Mouse (Mus musculus) hindlimb bud, embryonic 11.5 days (tissue): ENCODE results near the gene Klhl13.

ENCODE experiments used
- DNase-seq: peaks from one replicate; pipeline ENCODE4 v3.0.0-alpha.2; 2012; ENCODE audit warnings: low read depth, low spot score; ENCODE audit errors: extremely low spot score

The Klhl13 gene

DNA sequence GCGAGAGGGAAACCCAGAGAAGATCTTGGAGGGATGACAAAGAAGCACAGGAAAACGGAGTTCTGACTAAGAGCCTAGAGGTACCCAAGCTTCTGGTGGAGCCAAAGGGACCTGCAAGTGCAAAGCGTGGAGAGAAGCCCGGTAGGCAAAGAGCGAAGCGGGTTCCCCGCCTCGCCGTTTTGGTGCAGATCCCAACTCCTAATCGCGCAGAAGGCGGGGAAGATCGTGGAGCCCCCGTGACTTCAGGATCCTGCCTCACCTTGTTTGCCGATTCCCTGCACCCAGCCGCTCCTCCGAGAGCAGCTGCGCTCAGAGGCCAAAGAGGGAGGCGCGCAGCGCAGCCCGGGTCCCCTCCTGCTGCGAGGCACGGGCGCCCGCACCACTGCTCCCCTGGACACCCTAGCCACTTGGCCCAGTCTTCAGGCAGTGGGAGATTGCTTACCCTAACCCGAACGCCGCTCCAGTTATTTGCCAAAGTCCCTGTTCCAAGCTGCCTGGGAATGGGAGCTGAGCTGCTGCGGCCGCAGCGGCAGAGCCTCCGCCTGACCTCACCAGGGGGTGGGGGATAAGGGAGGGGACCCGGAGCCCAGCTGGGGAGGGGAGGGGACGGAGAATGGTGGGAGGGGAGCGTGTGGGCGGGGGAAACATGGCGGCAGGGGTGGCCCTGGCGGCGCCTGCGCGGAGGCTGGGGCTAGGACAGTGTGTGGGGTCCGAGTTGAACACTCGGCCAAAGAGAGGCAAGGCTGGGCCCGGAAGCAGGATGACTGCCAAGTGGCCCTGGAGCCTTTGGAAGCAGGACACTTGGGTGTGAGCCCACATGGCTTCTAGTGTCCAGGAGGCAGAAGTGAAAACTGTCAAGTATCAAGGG, at the start of gene Klhl13:
Gene Klhl13, minus strand, starts transcription at position 569 of the 868 bp plus-strand sequence.
- no peak for DNase-seq

GRCm38 (mm10) chrX:23409296-23410149, 44.6 kb upstream of the Klhl13 start:
- no peak for DNase-seq

DNA sequence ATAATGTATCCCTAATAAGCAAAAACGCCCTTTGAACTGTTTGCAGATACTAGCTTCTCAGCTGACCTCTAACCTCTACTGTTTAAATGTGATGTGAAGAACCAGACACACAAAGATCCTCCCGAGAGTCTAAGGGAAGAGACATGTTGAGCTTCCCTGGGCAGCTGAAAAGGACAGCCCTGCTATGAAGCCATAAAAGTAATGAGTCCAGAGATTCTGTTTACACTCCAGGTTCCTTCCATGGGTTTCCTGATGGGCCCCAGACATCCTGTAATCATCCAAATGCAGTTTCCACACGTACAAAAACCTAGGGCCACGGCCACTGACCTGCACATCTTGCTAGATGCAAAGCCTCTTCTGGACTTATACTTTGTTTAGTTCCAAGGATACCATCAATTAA, 23.8 kb upstream of the Klhl13 start:
- no peak for DNase-seq

DNA sequence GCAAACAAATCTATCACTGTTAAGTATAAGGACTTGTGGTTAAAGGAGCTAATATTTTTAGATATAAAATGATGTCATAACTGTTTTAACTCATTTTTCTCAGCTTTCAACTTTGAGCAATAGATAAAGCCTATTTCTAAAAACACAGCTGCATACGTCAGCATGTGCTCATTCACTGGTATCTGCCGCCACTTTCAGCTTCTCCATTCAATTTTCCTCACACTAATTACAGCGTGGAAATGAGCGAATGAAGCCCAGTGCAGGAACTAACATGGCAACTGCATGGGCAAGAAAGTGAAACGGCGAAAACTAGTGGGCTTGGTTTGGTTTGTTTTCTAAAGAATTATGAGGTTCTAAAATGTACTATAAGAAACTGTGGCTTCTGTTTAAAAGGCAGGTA, 1.4 kb downstream of the Klhl13 start:
- DNase-seq = no peak

GRCm38 (mm10) chrX:23360446-23360845, 4.4 kb downstream of the Klhl13 start:
- DNase-seq = no peak

GRCm38 (mm10) chrX:23350083-23350482, 14.8 kb downstream of the Klhl13 start:
- DNase-seq = no peak

DNA sequence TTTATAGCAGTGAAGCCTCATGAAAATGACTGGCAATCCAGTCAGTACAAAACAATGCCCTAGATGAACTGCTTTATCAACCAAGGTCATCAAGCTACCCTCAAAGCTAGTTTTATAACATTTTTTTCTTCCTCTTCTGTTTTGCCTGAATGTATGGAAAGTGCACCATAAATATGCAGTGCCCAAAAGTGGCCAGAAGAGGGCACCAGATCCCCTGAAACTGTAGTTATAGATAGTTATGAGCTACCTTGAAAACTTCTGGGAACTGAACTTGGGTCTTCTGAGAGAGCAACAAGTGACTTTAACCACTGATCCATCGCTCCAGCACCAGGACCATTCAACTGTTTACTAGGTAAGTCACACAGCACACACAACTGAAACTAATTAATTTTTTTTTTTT, 36.8 kb downstream of the Klhl13 start:
- DNase-seq = no peak

DNA sequence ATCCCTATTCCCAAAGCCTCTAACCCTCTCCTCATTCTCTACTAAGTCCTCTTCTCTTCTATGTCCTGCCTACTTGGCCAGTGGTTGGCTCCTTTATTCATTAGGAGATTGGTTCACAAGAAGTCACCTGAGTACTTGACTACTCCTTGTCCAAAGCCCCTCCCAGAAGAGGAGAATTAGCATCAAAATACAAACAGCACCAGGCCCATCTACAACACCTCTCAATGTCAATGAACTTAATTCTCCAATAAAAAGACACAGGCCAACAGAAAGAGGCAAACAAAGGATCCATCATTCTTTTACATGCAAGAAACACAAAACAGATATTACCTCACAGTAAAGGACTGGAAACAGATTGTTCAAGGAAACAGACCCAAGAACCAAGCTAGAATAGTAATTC, 46.0 kb downstream of the Klhl13 start:
- no peak for DNase-seq

- no peak for DNase-seq
Observed at GRCm38 (mm10) chrX:23295952-23296598, 68.8 kb downstream of the Klhl13 start.

- DNase-seq = no peak
Observed at GRCm38 (mm10) chrX:23285442-23285817, 79.5 kb downstream of the Klhl13 start.

DNA sequence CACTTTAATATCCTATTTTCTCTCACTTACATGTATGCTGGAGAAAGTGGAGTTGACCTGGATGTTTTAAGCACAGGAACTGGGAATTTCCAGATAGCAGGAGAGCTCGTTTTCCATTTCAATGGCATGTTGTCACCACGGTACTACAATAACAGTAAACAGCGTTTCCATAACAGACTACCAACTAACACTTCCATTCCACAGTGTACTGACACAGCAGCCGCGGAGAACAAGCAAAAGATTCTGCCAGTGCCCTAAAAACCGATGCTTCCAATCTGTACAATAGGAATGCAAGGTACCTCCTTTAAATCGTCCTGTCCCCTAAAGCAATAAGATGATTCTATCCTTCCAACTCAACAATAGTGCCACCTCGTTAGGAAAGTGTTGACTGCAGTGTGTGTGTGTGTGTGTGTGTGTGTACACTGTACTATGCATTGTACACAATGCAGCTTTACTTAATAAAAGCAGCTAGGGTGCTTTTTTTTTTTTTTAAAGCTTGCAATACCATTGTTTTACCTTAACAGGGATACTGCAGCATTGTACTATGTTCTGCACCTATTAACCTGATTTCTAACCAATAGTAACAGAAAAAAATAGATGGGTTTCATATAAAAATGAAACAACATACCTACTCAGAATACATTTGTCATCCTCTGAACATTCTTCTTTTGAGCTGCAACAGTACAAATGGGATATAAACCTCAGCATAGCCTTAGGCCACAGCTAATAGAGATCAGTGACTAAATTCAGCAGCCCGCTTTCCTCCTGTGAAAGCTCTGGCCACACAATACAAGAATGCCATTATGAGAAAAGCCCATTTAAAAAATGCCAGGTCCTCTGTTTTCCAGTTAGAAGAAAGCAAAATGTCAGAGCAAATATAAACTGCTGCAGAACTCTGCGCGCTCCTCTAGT, 80.1 kb downstream of the Klhl13 start:
- no peak for DNase-seq

- no peak for DNase-seq
Observed at GRCm38 (mm10) chrX:23267601-23268000, 97.3 kb downstream of the Klhl13 start.

- no peak for DNase-seq
Observed at GRCm38 (mm10) chrX:23248752-23249151, 116.1 kb downstream of the Klhl13 start.
